Mouse (Mus musculus) forebrain, embryonic 13.5 days (tissue): ENCODE measurements around the gene Smarcal1. TPM values are rescaled to one million over a fixed set of nuclear protein-coding genes. Genes with fewer than 3 reads are reported as not detected.

ENCODE experiments used
- ATAC-seq: fragments of 200-750 bp; cut with Nextera tagmentation; 2 replicates; pipeline ENCODE4 v1.8.0; 2017
- H3K27ac ChIP-seq: fragments of 300-500 bp; sonication (generic); 2 replicates; pipeline ENCODE4 v1.5.1; 2015; ENCODE audit warnings: inconsistent platforms, mild to moderate bottlenecking, moderate library complexity
- H3K27me3 ChIP-seq: fragments of 300-500 bp; sonication (generic); 2 replicates; pipeline ENCODE4 v1.6.1; 2015; ENCODE audit warnings: mild to moderate bottlenecking, inconsistent platforms
- H3K36me3 ChIP-seq: fragments of 300-500 bp; sonication (generic); 2 replicates; pipeline ENCODE4 v1.6.1; 2015; ENCODE audit warnings: mild to moderate bottlenecking, inconsistent platforms; ENCODE audit not compliant: poor library complexity, severe bottlenecking
- H3K4me1 ChIP-seq: fragments of 300-500 bp; sonication (generic); 2 replicates; pipeline ENCODE4 v1.6.1; 2015; ENCODE audit warnings: inconsistent platforms
- H3K4me2 ChIP-seq: fragments of 300-500 bp; sonication (generic); 2 replicates; pipeline ENCODE4 v1.6.1; 2015; ENCODE audit warnings: inconsistent platforms, mild to moderate bottlenecking, moderate library complexity
- H3K4me3 ChIP-seq: fragments of 300-500 bp; sonication (generic); 2 replicates; pipeline ENCODE4 v1.5.1; 2015; ENCODE audit warnings: mild to moderate bottlenecking, inconsistent platforms
- H3K9ac ChIP-seq: fragments of 300-500 bp; sonication (generic); 2 replicates; pipeline ENCODE4 v1.6.1; 2015; ENCODE audit warnings: mild to moderate bottlenecking, inconsistent platforms
- H3K9me3 ChIP-seq: fragments of 300-500 bp; sonication (generic); replicated peaks from 2 replicates; pipeline ENCODE4 v1.6.1; 2016; ENCODE audit warnings: inconsistent platforms
- WGBS: fragments of 180-500 bp; shearing (Covaris S2); methylation state at CpG from one replicate; pipeline ENCODE4 v1.1.7; 2015; 5-methylcytosine and 5-hydroxymethylcytosine counted together
- polyA plus RNA-seq: library from polyadenylated mRNA; unstranded; fragments of >200 nt; fragmentation: Nextera tagmentation; extraction: Ambion mirVana; gene quantifications from 2 replicates; pipeline ENCODE4 v1.2.1, GENCODE M21; 2015

Gene Smarcal1
- polyA plus RNA-seq, result 24.2 and 25.0 TPM in 2 replicates

- WGBS, result under 1% methylated on average over 25 of the region's 25 CpGs
- peaks cover 23% of the 10 kb centered on the region for H3K4me1 ChIP-seq
- H3K27ac ChIP-seq, result peak within 1 kb of the TSS; percentile 88
- H3K4me2 ChIP-seq, result peak within 1 kb of the TSS; percentile 73
- H3K27me3 ChIP-seq, result no peaks in the 10 kb centered on the region
- H3K9ac ChIP-seq, result peak within 1 kb of the TSS; percentile 76
- H3K36me3 ChIP-seq, result peaks cover 26% of the 10 kb centered on the region
- peak; percentile 99 for ATAC-seq
- no peaks in the 10 kb centered on the region for H3K9me3 ChIP-seq
- peak within 1 kb of the TSS; percentile 72 for H3K4me3 ChIP-seq
Measured at GRCm38 (mm10) chr1:72582947-72583731, at the start of gene Smarcal1. Gene Smarcal1 (plus strand): TSS chr1:72583251.

- H3K4me3 ChIP-seq, result peak overlapping the region; percentile 2; the same call in 1 of the 2 replicates
- H3K9ac ChIP-seq, result no peak overlapping the region
Measured at GRCm38 (mm10) chr1:72533439-72533838, 49.6 kb upstream of the Smarcal1 start.

GRCm38 (mm10) chr1:72535725-72536571 is 47.1 kb upstream of the Smarcal1 start:
- peak; percentile 68 for ATAC-seq
- Histone ChIP-seq H3K27ac (peak overlapping the region; percentile 14; the same call in 1 of the 2 replicates), H3K9me3 (no peaks in the 10 kb centered on the region), H3K27me3 (peaks cover 38% of the 10 kb centered on the region), H3K36me3 (no peaks in the 10 kb centered on the region), H3K4me2 (peak overlapping the region; percentile 91), H3K9ac (peak overlapping the region; percentile 70), H3K4me3 (peak overlapping the region; percentile 54), H3K4me1 (peaks cover 17% of the 10 kb centered on the region)
- 2% methylated on average over 36 of the region's 36 CpGs for WGBS

More at GRCm38 (mm10) chr1:72533439-72533838, 49.6 kb upstream of the Smarcal1 start:
- Histone ChIP-seq H3K4me2 (peak overlapping the region; percentile 37), H3K27ac (no peak overlapping the region), H3K27me3 (peaks cover 35% of the 10 kb centered on the region), H3K9me3 (no peaks in the 10 kb centered on the region), H3K36me3 (no peaks in the 10 kb centered on the region), H3K4me1 (peaks cover 17% of the 10 kb centered on the region)
- no peak for ATAC-seq

GRCm38 (mm10) chr1:72536611-72537351 is 46.3 kb upstream of the Smarcal1 start, which contains the start of gene March4:
Gene March4 (minus strand): TSS chr1:72536930.
- peak within 1 kb of the TSS; percentile 70 for H3K9ac ChIP-seq
- no peaks in the 10 kb centered on the region for H3K36me3 ChIP-seq
- peak within 1 kb of the TSS; percentile 54 for H3K4me3 ChIP-seq
- ATAC-seq, result peak; percentile 76
- H3K27me3 ChIP-seq, result peaks cover 30% of the 10 kb centered on the region
- peak within 1 kb of the TSS; percentile 91 for H3K4me2 ChIP-seq
- peak within 1 kb of the TSS; percentile 14 for H3K27ac ChIP-seq
- under 1% methylated on average over 40 of the region's 41 CpGs for WGBS
- H3K9me3 ChIP-seq, result no peaks in the 10 kb centered on the region
- peaks cover 15% of the 10 kb centered on the region for H3K4me1 ChIP-seq

GRCm38 (mm10) chr1:72538266-72538665 is 44.8 kb upstream of the Smarcal1 start:
- Histone ChIP-seq H3K36me3 (no peaks in the 10 kb centered on the region), H3K27me3 (peaks cover 28% of the 10 kb centered on the region), H3K4me2 (no peak overlapping the region), H3K27ac (no peak overlapping the region), H3K4me1 (peaks cover 13% of the 10 kb centered on the region), H3K9me3 (no peaks in the 10 kb centered on the region), H3K4me3 (no peak overlapping the region), H3K9ac (no peak overlapping the region)
- 73% methylated on average over 5 of the region's 5 CpGs for WGBS
- ATAC-seq, result no peak

- Histone ChIP-seq H3K9me3 (no peaks in the 10 kb centered on the region), H3K27me3 (no peaks in the 10 kb centered on the region), H3K4me3 (no peak overlapping the region), H3K27ac (no peak overlapping the region), H3K4me2 (no peak overlapping the region), H3K9ac (no peak overlapping the region), H3K36me3 (no peaks in the 10 kb centered on the region), H3K4me1 (no peaks in the 10 kb centered on the region)
- ATAC-seq, result no peak
- 88% methylated on average over 2 of the region's 2 CpGs for WGBS
Measured at GRCm38 (mm10) chr1:72550317-72550716, 32.7 kb upstream of the Smarcal1 start.

GRCm38 (mm10) chr1:72556471-72556870 is 26.6 kb upstream of the Smarcal1 start:
- ATAC-seq, result no peak
- WGBS, result 90% methylated on average over 3 of the region's 3 CpGs
- no peak overlapping the region for H3K4me2 ChIP-seq
- H3K36me3 ChIP-seq, result no peaks in the 10 kb centered on the region
- no peaks in the 10 kb centered on the region for H3K27me3 ChIP-seq
- H3K4me1 ChIP-seq, result no peaks in the 10 kb centered on the region
- H3K4me3 ChIP-seq, result no peak overlapping the region
- no peaks in the 10 kb centered on the region for H3K9me3 ChIP-seq
- no peak overlapping the region for H3K9ac ChIP-seq
- H3K27ac ChIP-seq, result no peak overlapping the region

GRCm38 (mm10) chr1:72558625-72559024 is 24.4 kb upstream of the Smarcal1 start:
- Histone ChIP-seq H3K36me3 (no peaks in the 10 kb centered on the region), H3K4me3 (no peak overlapping the region), H3K9ac (no peak overlapping the region), H3K27me3 (no peaks in the 10 kb centered on the region), H3K27ac (no peak overlapping the region), H3K4me2 (no peak overlapping the region), H3K4me1 (no peaks in the 10 kb centered on the region), H3K9me3 (no peaks in the 10 kb centered on the region)
- ATAC-seq, result no peak
- 46% methylated on average over 2 of the region's 2 CpGs for WGBS

- Histone ChIP-seq H3K4me2 (no peak overlapping the region), H3K4me1 (no peaks in the 10 kb centered on the region; the same call in 1 of the 2 replicates), H3K9ac (no peak overlapping the region), H3K36me3 (no peaks in the 10 kb centered on the region), H3K4me3 (no peak overlapping the region), H3K27me3 (no peaks in the 10 kb centered on the region), H3K27ac (no peak overlapping the region), H3K9me3 (no peaks in the 10 kb centered on the region)
- WGBS, result 87% methylated on average over 6 of the region's 6 CpGs
- ATAC-seq, result no peak
Measured at GRCm38 (mm10) chr1:72564334-72564962, 18.6 kb upstream of the Smarcal1 start.

GRCm38 (mm10) chr1:72567056-72567455 is 16.0 kb upstream of the Smarcal1 start:
- Histone ChIP-seq H3K4me1 (no peaks in the 10 kb centered on the region; the same call in 1 of the 2 replicates), H3K4me3 (no peak overlapping the region), H3K27ac (no peak overlapping the region), H3K9ac (no peak overlapping the region; the same call in 1 of the 2 replicates), H3K27me3 (no peaks in the 10 kb centered on the region), H3K36me3 (no peaks in the 10 kb centered on the region), H3K4me2 (peak overlapping the region; percentile 36), H3K9me3 (no peaks in the 10 kb centered on the region)
- no peak for ATAC-seq
- WGBS, result 34% methylated on average over 9 of the region's 9 CpGs

GRCm38 (mm10) chr1:72568725-72569124 is 14.3 kb upstream of the Smarcal1 start:
- no peak for ATAC-seq
- Histone ChIP-seq H3K36me3 (no peaks in the 10 kb centered on the region), H3K4me2 (no peak overlapping the region), H3K27me3 (no peaks in the 10 kb centered on the region), H3K4me3 (no peak overlapping the region), H3K9me3 (no peaks in the 10 kb centered on the region), H3K27ac (no peak overlapping the region), H3K4me1 (no peaks in the 10 kb centered on the region; the same call in 1 of the 2 replicates), H3K9ac (no peak overlapping the region)
- 95% methylated on average over 8 of the region's 8 CpGs for WGBS
